Mouse (Mus musculus) forebrain, postnatal 0 days (tissue): ENCODE measurements around the gene Tuba1a. TPM values are rescaled to one million over a fixed set of nuclear protein-coding genes. Genes with fewer than 3 reads are reported as not detected.

Experiments
- ATAC-seq: fragments of 200-750 bp; cut with Nextera tagmentation; 2 replicates; pipeline ENCODE4 v1.8.0; 2017; ENCODE audit warnings: mild to moderate bottlenecking, moderate library complexity
- DNase-seq: peaks from one replicate; pipeline ENCODE4 v3.0.0-alpha.2; 2015
- H3K27ac ChIP-seq: fragments of 300-500 bp; sonication (generic); 2 replicates; pipeline ENCODE4 v1.5.1; 2014; ENCODE audit warnings: low read depth, mild to moderate bottlenecking, antibody characterized with exemption, low read length, moderate library complexity, mixed read lengths
- H3K27me3 ChIP-seq: fragments of 300-500 bp; sonication (generic); 2 replicates; pipeline ENCODE4 v1.6.1; 2014; ENCODE audit warnings: mild to moderate bottlenecking, low read length, mixed read lengths; ENCODE audit not compliant: insufficient read depth
- H3K36me3 ChIP-seq: fragments of 300-500 bp; sonication (generic); 2 replicates; pipeline ENCODE4 v1.6.1; 2014; ENCODE audit warnings: mild to moderate bottlenecking, moderate library complexity; ENCODE audit not compliant: insufficient read depth
- H3K4me1 ChIP-seq: fragments of 300-500 bp; sonication (generic); 2 replicates; pipeline ENCODE4 v1.6.1; 2014; ENCODE audit warnings: antibody characterized with exemption; ENCODE audit not compliant: insufficient read depth
- H3K4me2 ChIP-seq: fragments of 300-500 bp; sonication (generic); 2 replicates; pipeline ENCODE4 v1.6.1; 2014; ENCODE audit warnings: low read depth, mild to moderate bottlenecking, moderate library complexity
- H3K4me3 ChIP-seq: fragments of 300-500 bp; sonication (generic); 2 replicates; pipeline ENCODE4 v1.5.1; 2014; ENCODE audit warnings: low read depth, low read length, mixed read lengths
- H3K9ac ChIP-seq: fragments of 300-500 bp; sonication (generic); 2 replicates; pipeline ENCODE4 v1.6.1; 2014; ENCODE audit warnings: mild to moderate bottlenecking
- H3K9me3 ChIP-seq: fragments of 300-500 bp; sonication (generic); 2 replicates; pipeline ENCODE4 v1.6.1; 2016; ENCODE audit warnings: low read length
- CTCF ChIP-seq: sonication (generic); IDR thresholded peaks from 2 replicates; pipeline ENCODE4 v1.5.1; 2016; ENCODE audit warnings: antibody characterized with exemption, control low read depth, low read depth
- WGBS: fragments of 180-500 bp; shearing (Covaris S2); extraction: QIAGEN DNeasy Blood & Tissue Kit; methylation state at CpG from one replicate; pipeline ENCODE4 v1.1.7; 2014; 5-methylcytosine and 5-hydroxymethylcytosine counted together
- polyA plus RNA-seq: library from polyadenylated mRNA; unstranded; fragments of >200 nt; fragmentation: Nextera tagmentation; extraction: Ambion mirVana; gene quantifications from 2 replicates; pipeline ENCODE4 v1.2.1, GENCODE M21; 2015
- total RNA-seq: library from RNA; depleted of rRNA; stranded (reverse); fragments of >200 nt; gene quantifications from 2 replicates; pipeline ENCODE4 v1.2.3, GENCODE M21; 2014; rRNA removed

Gene Tuba1a
- total and polyA plus RNA-seq, 2 experiments from 2014 or later: 18,258 to 18,820 TPM

DNA sequence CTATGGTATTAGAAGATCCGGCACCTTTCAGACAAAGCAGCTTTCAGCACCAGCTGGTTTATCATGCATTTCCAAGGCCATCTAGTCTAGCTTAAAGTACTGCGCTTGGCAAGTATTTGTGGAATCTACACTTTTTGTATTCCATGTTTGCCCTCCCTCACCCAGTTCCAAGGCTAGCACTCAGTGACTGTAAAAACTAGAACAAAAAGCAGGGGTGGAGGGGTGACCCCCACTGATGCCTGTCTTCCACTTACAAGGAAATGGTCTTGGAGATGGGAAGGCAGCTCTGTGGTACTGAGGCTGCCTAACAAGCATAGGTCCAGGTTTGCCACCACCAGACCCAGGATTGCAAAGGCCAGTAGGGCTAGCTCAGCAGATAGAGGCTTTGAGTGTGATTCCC, 50.9 kb downstream of the Tuba1a start:
- Histone ChIP-seq H3K9me3 (no peaks in the 10 kb centered on the region), H3K4me2 (no peak overlapping the region), H3K27ac (no peak overlapping the region), H3K27me3 (peaks cover 18% of the 10 kb centered on the region), H3K4me3 (no peak overlapping the region), H3K9ac (no peak overlapping the region), H3K36me3 (peaks cover 42% of the 10 kb centered on the region), H3K4me1 (no peaks in the 10 kb centered on the region)
- 84% methylated on average over 2 of the region's 2 CpGs for WGBS
- no peak for TF ChIP-seq CTCF
- ATAC-seq: no peak
- no peak for DNase-seq

DNA sequence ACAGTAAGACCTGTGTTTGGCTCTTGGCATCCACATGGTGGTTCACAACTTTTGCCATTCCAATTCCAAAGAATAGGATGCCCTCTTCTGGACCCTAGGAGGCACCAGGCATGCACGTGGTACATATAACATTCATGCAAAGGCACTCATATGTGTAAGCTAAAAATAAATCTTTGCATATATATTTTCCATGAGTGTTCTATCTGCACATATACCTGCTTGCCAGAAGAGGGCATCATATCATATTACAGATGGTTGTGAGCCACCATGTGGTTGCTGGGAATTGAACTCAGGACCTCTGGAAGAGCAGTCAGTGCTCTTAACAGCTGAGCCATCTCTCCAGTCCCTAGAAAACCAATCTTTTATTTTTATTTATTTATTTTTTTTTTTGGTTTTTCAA, 52.0 kb downstream of the Tuba1a start:
- Histone ChIP-seq H3K4me2 (no peak overlapping the region), H3K36me3 (peaks cover 32% of the 10 kb centered on the region), H3K9me3 (no peaks in the 10 kb centered on the region), H3K4me1 (no peaks in the 10 kb centered on the region), H3K27ac (no peak overlapping the region), H3K27me3 (peaks cover 28% of the 10 kb centered on the region), H3K9ac (no peak overlapping the region), H3K4me3 (no peak overlapping the region)
- ATAC-seq (no peak), DNase-seq (no peak)
- 67% methylated on average over 1 of the region's 1 CpGs for WGBS
- no peak for TF ChIP-seq CTCF

Other genes starting within 250 kb of the Tuba1a start
- gene Ccdc65, start 245.5 kb downstream of the Tuba1a start, total RNA-seq: 6.1 and 8.2 TPM in 2 replicates
- gene Ccdc65, start 245.5 kb downstream of the Tuba1a start, polyA plus RNA-seq: 5.6 and 10.5 TPM in 2 replicates
- 0.90 and 2.9 TPM in 2 replicates for gene Fkbp11, start 225.5 kb downstream of the Tuba1a start, total RNA-seq
- 5.2 and 5.3 TPM in 2 replicates for gene Fkbp11, start 225.5 kb downstream of the Tuba1a start, polyA plus RNA-seq
- gene Arf3, start 190.5 kb downstream of the Tuba1a start, total RNA-seq: 99.6 and 116 TPM in 2 replicates
- 62.5 and 104 TPM in 2 replicates for gene Arf3, start 190.5 kb downstream of the Tuba1a start, polyA plus RNA-seq
- gene Wnt10b, start 175.6 kb downstream of the Tuba1a start, total RNA-seq: 0.31 and 1.1 TPM in 2 replicates
- gene Wnt10b, start 175.6 kb downstream of the Tuba1a start, polyA plus RNA-seq: not detected in 2 replicates
- gene Wnt1, start 163.8 kb downstream of the Tuba1a start, total RNA-seq: not detected in 2 replicates
- gene Wnt1, start 163.8 kb downstream of the Tuba1a start, polyA plus RNA-seq: 0.33 and 0.35 TPM in 2 replicates
- gene Ddn, start 144.2 kb downstream of the Tuba1a start, total RNA-seq: 36.3 and 49.6 TPM in 2 replicates
- gene Ddn, start 144.2 kb downstream of the Tuba1a start, polyA plus RNA-seq: 2.2 TPM in 2 replicates
- 46.5 and 48.3 TPM in 2 replicates for gene Prkag1, start 122.2 kb downstream of the Tuba1a start, total RNA-seq
- 55.0 and 58.4 TPM in 2 replicates for gene Prkag1, start 122.2 kb downstream of the Tuba1a start, polyA plus RNA-seq
- gene Kmt2d, start 82.5 kb downstream of the Tuba1a start, total RNA-seq: 22.7 and 25.8 TPM in 2 replicates
- 2.9 and 6.2 TPM in 2 replicates for gene Kmt2d, start 82.5 kb downstream of the Tuba1a start, polyA plus RNA-seq
- 16.5 and 20.7 TPM in 2 replicates for gene Rhebl1, start 59.2 kb downstream of the Tuba1a start, total RNA-seq
- 34.1 and 37.5 TPM in 2 replicates for gene Rhebl1, start 59.2 kb downstream of the Tuba1a start, polyA plus RNA-seq
- gene Dhh, start 55.2 kb downstream of the Tuba1a start, total RNA-seq: 0.15 and 0.76 TPM in 2 replicates
- 0.25 and 0.58 TPM in 2 replicates for gene Dhh, start 55.2 kb downstream of the Tuba1a start, polyA plus RNA-seq
- 44.1 and 59.3 TPM in 2 replicates for gene Lmbr1l, start 35.5 kb downstream of the Tuba1a start, total RNA-seq
- 20.1 and 22.4 TPM in 2 replicates for gene Lmbr1l, start 35.5 kb downstream of the Tuba1a start, polyA plus RNA-seq
- 1,927 and 1,958 TPM in 2 replicates for gene Tuba1b, start 19.1 kb downstream of the Tuba1a start, total RNA-seq
- gene Tuba1b, start 19.1 kb downstream of the Tuba1a start, polyA plus RNA-seq: 1,265 and 1,341 TPM in 2 replicates
- 1,610 and 2,499 TPM in 2 replicates for gene Gm49450, start 152 bp downstream of the Tuba1a start, total RNA-seq
- gene Gm49450, start 152 bp downstream of the Tuba1a start, polyA plus RNA-seq: not detected in 2 replicates
- 22.1 and 24.9 TPM in 2 replicates for gene Tuba1c, start 76.2 kb upstream of the Tuba1a start, total RNA-seq
- gene Tuba1c, start 76.2 kb upstream of the Tuba1a start, polyA plus RNA-seq: 16.4 and 18.8 TPM in 2 replicates
- 1.7 and 2.3 TPM in 2 replicates for gene Prph, start 101.5 kb upstream of the Tuba1a start, total RNA-seq
- 2.3 and 2.4 TPM in 2 replicates for gene Prph, start 101.5 kb upstream of the Tuba1a start, polyA plus RNA-seq
- 1.5 and 3.9 TPM in 2 replicates for gene Troap, start 120.9 kb upstream of the Tuba1a start, total RNA-seq
- gene Troap, start 120.9 kb upstream of the Tuba1a start, polyA plus RNA-seq: 2.7 and 3.1 TPM in 2 replicates
- gene C1ql4, start 134.1 kb upstream of the Tuba1a start, total RNA-seq: 0.23 and 0.48 TPM in 2 replicates
- 0.40 TPM in 1 of 2 replicates, not detected in the other for gene C1ql4, start 134.1 kb upstream of the Tuba1a start, polyA plus RNA-seq
- gene Dnajc22, start 139.5 kb upstream of the Tuba1a start, total RNA-seq: 0.38 and 0.71 TPM in 2 replicates
- gene Dnajc22, start 139.5 kb upstream of the Tuba1a start, polyA plus RNA-seq: 0.15 and 0.51 TPM in 2 replicates
- gene Spats2, start 172.2 kb upstream of the Tuba1a start, total RNA-seq: 28.9 and 29.6 TPM in 2 replicates
- gene Spats2, start 172.2 kb upstream of the Tuba1a start, polyA plus RNA-seq: 21.8 and 24.4 TPM in 2 replicates